Mouse (Mus musculus) limb, embryonic 11.5 days (tissue): ENCODE results near the gene Tpgs1. TPM values are rescaled to one million over a fixed set of nuclear protein-coding genes. Genes with fewer than 3 reads are reported as not detected.

ENCODE experiments used
- ATAC-seq: fragments of 200-750 bp; cut with Nextera tagmentation; 2 replicates; pipeline ENCODE4 v1.8.0; 2017; ENCODE audit warnings: low read depth; ENCODE audit not compliant: insufficient number of reproducible peaks, low FRiP score, low TSS enrichment
- DNase-seq: peaks from one replicate; pipeline ENCODE4 v3.0.0-alpha.2; 2015; ENCODE audit warnings: low spot score
- H3K27ac ChIP-seq: fragments of 300-500 bp; sonication (generic); replicated peaks from 2 replicates; pipeline ENCODE4 v1.5.1; 2014; ENCODE audit warnings: low read depth, mild to moderate bottlenecking, low read length
- H3K27me3 ChIP-seq: fragments of 300-500 bp; sonication (generic); 2 replicates; pipeline ENCODE4 v1.6.1; 2014; ENCODE audit warnings: mild to moderate bottlenecking, low read length, mixed read lengths; ENCODE audit not compliant: control insufficient read depth, insufficient read depth
- H3K36me3 ChIP-seq: fragments of 300-500 bp; sonication (generic); 2 replicates; pipeline ENCODE4 v1.6.1; 2014; ENCODE audit warnings: mild to moderate bottlenecking, low read length, moderate library complexity, mixed read lengths; ENCODE audit not compliant: control insufficient read depth, insufficient read depth
- H3K4me1 ChIP-seq: fragments of 300-500 bp; sonication (generic); 2 replicates; pipeline ENCODE4 v1.6.1; 2014; ENCODE audit warnings: low read length, mixed read lengths; ENCODE audit not compliant: control insufficient read depth, insufficient read depth
- H3K4me2 ChIP-seq: fragments of 300-500 bp; sonication (generic); 2 replicates; pipeline ENCODE4 v1.6.1; 2014; ENCODE audit warnings: low read depth, mild to moderate bottlenecking, moderate library complexity; ENCODE audit not compliant: severe bottlenecking
- H3K4me3 ChIP-seq: fragments of 300-500 bp; sonication (generic); 2 replicates; pipeline ENCODE4 v1.5.1; 2014; ENCODE audit warnings: low read depth, low read length
- H3K9ac ChIP-seq: fragments of 300-500 bp; sonication (generic); 2 replicates; pipeline ENCODE4 v1.6.1; 2014; ENCODE audit warnings: mild to moderate bottlenecking, low read length
- H3K9me3 ChIP-seq: fragments of 300-500 bp; sonication (generic); 2 replicates; pipeline ENCODE4 v1.6.1; 2016; ENCODE audit warnings: low read length; ENCODE audit not compliant: control insufficient read depth
- WGBS: fragments of 180-500 bp; shearing (Covaris S2); extraction: QIAGEN DNeasy Blood & Tissue Kit; methylation state at CpG from one replicate; pipeline ENCODE4 v1.1.7; 2014; 5-methylcytosine and 5-hydroxymethylcytosine counted together
- polyA plus RNA-seq: library from polyadenylated mRNA; unstranded; fragments of >200 nt; fragmentation: Nextera tagmentation; extraction: Ambion mirVana; gene quantifications from 2 replicates; pipeline ENCODE4 v1.2.1, GENCODE M21; 2014

Gene Tpgs1
- polyA plus RNA-seq, 1 experiment from 2014 or later = 70.9 TPM

DNA sequence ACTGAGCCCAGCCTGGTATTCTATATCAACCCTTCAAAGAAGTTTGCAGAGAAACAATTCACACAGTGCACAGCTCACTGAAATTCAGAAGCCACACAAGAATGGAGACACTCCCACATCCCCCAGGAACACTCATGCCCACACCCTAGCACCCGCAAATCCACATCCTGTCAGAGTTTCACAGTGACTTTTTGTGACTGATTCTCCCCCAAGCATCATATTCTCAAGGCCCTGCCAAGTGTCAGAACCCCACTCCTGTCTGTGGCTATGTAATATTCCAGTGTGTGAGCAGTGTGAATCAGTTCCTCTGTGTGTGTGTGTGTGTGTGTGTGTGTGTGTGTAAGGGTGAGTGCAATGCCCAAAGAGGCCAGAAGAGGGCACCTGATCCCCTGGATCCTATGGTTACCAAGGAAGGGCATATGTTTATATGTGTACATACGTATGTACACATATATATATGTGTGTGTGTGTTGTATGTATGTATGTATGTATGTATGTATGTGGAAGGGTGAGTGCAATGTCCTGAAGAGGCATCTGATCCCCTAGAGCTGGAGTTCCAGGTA lies 22.9 kb downstream of the Tpgs1 start:
- Histone ChIP-seq H3K9me3 (no peaks in the 10 kb centered on the region), H3K4me3 (no peak overlapping the region), H3K27me3 (no peaks in the 10 kb centered on the region), H3K4me1 (peaks cover 8% of the 10 kb centered on the region; the same call in 1 of the 2 replicates), H3K9ac (no peak overlapping the region), H3K27ac (no peak overlapping the region), H3K4me2 (no peak overlapping the region), H3K36me3 (peaks cover 9% of the 10 kb centered on the region)
- 95% methylated on average over 2 of the region's 2 CpGs for WGBS
- no peak for DNase-seq
- no peak for ATAC-seq

DNA sequence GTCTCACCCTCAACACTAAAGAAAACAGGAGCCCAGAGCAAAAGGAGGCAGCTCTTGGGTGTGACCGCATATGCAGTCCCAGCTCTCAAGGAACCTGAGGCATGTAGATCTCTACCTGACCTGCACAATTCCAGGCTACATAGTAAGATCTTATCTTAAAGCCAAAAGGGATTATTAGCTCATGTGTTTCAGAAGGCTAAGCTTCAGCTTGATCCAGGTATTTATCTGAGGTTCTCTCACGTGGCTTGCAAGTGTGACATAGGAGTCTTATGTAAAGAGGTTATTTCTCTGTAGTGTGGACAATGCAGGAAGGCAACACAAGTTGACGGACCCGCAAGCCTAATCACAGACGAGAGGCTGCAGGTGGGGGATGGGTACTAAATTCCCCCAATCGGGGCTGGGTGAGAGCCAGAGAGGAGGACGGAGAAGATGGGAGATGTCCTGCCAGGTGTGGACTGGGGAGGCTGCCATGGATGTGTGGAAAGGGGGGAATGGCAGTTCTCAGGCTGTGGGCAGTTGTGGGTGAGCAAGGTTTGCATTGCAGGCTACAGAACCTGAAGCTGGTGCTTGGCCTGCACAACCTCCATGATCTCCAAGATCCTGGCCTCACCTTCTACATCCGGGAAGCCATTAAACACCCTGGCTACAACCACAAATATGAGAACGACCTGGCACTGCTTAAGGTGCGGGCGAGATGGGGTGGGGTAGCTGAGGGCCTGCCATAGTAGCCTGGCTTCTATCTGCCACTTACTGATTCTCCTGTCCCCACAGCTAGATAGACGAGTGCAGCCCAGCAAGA lies 24.6 kb downstream of the Tpgs1 start:
- Histone ChIP-seq H3K4me2 (no peak overlapping the region), H3K9me3 (no peaks in the 10 kb centered on the region), H3K36me3 (peaks cover 2% of the 10 kb centered on the region; the same call in 1 of the 2 replicates), H3K27me3 (no peaks in the 10 kb centered on the region), H3K4me1 (peaks cover 8% of the 10 kb centered on the region; the same call in 1 of the 2 replicates), H3K4me3 (no peak overlapping the region), H3K27ac (no peak overlapping the region), H3K9ac (no peak overlapping the region)
- ATAC-seq = no peak
- WGBS = 74% methylated on average over 12 of the region's 12 CpGs
- no peak for DNase-seq

DNA sequence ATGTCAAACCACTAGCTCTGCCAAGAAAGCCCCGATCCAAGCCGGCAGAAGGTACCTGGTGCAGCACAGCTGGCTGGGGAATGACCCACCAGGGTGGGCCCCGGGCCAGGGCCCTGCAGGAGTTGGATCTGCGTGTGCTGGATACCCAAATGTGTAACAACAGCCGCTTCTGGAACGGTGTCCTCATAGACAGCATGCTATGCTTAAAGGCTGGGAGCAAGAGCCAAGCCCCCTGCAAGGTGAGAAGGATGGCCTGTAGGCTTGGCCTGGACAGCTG lies 25.1 kb downstream of the Tpgs1 start:
- H3K27ac ChIP-seq = no peak overlapping the region
- H3K9me3 ChIP-seq = no peaks in the 10 kb centered on the region
- H3K4me3 ChIP-seq = no peak overlapping the region
- no peak overlapping the region for H3K4me2 ChIP-seq
- ATAC-seq (no peak), DNase-seq (no peak)
- 89% methylated on average over 6 of the region's 6 CpGs for WGBS
- H3K9ac ChIP-seq = no peak overlapping the region
- H3K36me3 ChIP-seq = no peaks in the 10 kb centered on the region
- H3K4me1 ChIP-seq = peaks cover 8% of the 10 kb centered on the region; the same call in 1 of the 2 replicates
- H3K27me3 ChIP-seq = no peaks in the 10 kb centered on the region

DNA sequence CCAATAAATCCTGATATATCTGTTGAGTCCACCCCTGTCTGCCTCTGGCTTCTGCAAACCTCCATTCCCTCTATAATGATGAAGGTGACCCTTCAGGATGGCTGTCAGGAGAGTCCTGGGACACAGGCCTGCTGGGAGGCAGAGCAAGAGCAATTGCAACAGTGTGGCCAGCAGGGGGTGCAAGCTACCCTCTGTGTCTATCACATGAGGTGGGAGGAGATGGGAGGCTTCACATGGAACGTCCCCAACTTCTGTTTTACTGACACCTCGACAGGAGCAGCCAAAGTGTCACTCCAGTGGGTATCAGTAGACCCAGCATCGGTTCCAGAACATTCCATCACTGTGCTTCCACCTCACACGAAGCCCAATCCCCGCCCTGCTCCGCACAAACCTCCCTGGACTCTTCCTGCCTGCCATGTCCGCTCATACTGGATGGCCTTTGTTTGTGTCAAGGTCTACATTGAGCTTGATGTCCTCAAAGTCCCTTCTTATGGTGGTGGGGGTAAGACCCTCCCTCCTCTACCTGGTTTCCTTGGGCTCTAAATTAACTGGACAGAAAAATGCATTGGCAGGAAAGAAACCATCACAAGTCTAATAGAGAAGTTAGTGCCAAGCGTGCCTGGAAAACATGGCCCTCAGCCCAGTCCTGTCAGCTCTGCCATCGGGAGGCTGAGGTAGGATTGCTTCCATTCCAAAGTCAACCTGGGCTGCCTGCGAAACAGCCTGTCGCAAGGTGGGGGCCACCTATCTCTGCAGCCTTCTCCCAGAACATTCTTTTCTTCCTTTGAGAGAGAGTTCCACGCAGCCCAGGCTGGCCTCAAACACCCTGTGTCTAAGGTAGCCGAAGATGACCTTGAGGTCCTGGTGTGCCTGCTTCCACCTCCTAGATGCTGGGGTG lies 26.3 kb downstream of the Tpgs1 start:
- Histone ChIP-seq H3K27me3 (no peaks in the 10 kb centered on the region), H3K4me3 (no peak overlapping the region), H3K9me3 (no peaks in the 10 kb centered on the region), H3K36me3 (no peaks in the 10 kb centered on the region), H3K27ac (peak overlapping the region; percentile 80), H3K4me1 (peaks cover 8% of the 10 kb centered on the region; the same call in 1 of the 2 replicates), H3K4me2 (peak overlapping the region; percentile 34; the same call in 1 of the 2 replicates), H3K9ac (no peak overlapping the region)
- ATAC-seq = peak; percentile 14; the same call in 1 of the 2 replicates
- WGBS = 66% methylated on average over 13 of the region's 13 CpGs
- peak; percentile 78 for DNase-seq

DNA sequence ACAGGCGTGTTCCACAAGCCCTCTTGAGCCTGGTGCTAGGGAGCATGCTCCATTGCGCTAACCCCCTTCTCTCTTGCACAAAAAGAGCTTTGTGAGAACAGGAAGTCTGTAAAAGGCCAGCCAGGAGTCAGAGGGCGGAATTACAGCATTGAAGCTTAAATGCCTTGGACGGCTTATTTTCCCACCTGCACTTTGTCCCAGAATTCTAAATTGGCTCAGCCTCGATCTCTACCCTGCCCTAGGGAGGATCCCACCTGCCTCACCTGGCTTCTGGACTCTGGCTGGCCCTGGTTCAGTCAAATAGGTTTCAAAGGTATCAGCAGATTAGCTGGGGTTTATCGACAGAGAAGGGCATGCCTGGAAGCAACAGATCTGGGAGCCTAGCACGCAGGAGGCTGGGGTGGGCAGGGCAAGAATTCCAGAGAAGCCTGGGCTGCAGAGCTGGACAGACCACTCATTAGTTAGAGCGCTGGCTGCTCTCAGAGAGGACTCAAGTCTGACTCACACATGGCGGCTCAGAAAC lies 27.0 kb downstream of the Tpgs1 start:
- Histone ChIP-seq H3K4me3 (no peak overlapping the region), H3K9me3 (no peaks in the 10 kb centered on the region), H3K27ac (peak overlapping the region; percentile 80), H3K36me3 (no peaks in the 10 kb centered on the region), H3K4me1 (peaks cover 10% of the 10 kb centered on the region; the same call in 1 of the 2 replicates), H3K27me3 (no peaks in the 10 kb centered on the region), H3K4me2 (peak overlapping the region; percentile 34), H3K9ac (no peak overlapping the region)
- DNase-seq (no peak), ATAC-seq (peak; percentile 36)
- 59% methylated on average over 9 of the region's 9 CpGs for WGBS

DNA sequence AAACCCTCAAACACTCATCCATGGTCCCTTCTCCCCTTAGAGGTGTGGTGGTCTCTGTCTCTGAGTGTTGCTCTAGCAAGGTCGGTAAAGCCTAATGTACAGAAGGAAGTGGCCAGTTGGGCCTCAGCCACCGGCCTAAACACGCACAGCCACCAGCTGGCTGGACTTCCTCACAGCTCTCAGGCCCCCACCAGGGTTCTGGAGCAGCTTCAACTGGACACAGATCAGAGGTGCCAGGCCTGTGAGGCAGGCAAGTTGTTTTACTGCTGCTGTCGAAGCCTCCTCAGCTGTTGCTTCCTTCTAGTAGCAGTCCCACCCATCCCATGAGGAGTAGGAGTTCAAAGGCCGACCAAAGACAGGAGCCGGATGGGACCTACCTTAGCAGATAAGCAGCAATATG lies 28.7 kb downstream of the Tpgs1 start:
- Histone ChIP-seq H3K36me3 (no peaks in the 10 kb centered on the region), H3K9me3 (no peaks in the 10 kb centered on the region), H3K27ac (no peak overlapping the region), H3K27me3 (no peaks in the 10 kb centered on the region), H3K4me2 (no peak overlapping the region), H3K4me3 (no peak overlapping the region), H3K4me1 (peaks cover 11% of the 10 kb centered on the region; the same call in 1 of the 2 replicates), H3K9ac (no peak overlapping the region)
- 75% methylated on average over 6 of the region's 6 CpGs for WGBS
- ATAC-seq = no peak
- no peak for DNase-seq

DNA sequence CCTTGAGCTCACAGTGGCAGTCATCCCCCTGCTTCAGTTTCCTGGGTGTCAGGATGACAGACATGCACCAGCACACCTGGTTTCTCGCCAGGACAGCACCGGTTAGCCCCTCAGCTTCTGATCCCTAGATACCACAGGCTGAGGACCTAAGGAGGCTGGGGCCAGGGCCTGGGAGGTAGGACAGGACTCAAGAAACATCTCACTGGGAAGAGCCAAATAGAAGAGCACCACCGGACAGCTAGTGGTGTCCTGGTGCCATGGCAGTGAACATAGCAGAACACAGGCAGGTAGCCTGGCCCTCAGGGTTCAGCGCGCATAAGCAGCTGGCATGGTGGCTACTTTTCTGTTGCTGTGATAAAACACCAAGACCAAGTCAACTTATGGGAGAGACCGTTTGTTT lies 29.3 kb downstream of the Tpgs1 start:
- Histone ChIP-seq H3K27ac (no peak overlapping the region), H3K4me3 (no peak overlapping the region), H3K4me1 (peaks cover 11% of the 10 kb centered on the region; the same call in 1 of the 2 replicates), H3K36me3 (no peaks in the 10 kb centered on the region), H3K9ac (no peak overlapping the region), H3K9me3 (no peaks in the 10 kb centered on the region), H3K4me2 (no peak overlapping the region), H3K27me3 (no peaks in the 10 kb centered on the region)
- DNase-seq (no peak), ATAC-seq (no peak)
- WGBS = 94% methylated on average over 6 of the region's 6 CpGs

DNA sequence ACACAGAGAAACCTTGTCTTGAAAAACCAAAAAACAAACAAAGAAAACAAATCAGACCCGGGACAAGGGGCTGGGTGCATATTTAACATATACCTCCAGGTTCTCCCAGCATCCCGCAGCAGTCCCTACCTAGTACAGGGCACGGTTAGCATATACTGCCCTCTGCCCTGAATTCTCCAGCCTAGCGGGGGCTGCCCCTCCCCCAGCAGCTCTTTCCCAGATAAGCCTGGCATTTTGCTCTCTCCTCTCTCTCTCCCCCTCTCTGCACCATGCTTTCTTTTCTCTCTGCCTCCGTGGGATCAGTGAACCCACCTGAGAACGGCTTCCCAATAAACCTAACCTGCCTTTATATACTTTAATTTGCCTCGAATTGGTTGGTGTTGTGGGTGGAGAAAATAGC lies 31.5 kb downstream of the Tpgs1 start:
- H3K9ac ChIP-seq = no peak overlapping the region
- H3K4me3 ChIP-seq = no peak overlapping the region

More for the DNA sequence above, 31.5 kb downstream of the Tpgs1 start:
- Histone ChIP-seq H3K27me3 (no peaks in the 10 kb centered on the region), H3K9me3 (no peaks in the 10 kb centered on the region), H3K27ac (no peak overlapping the region), H3K4me1 (peaks cover 15% of the 10 kb centered on the region), H3K36me3 (no peaks in the 10 kb centered on the region), H3K4me2 (no peak overlapping the region)
- DNase-seq = no peak
- WGBS = 48% methylated on average over 7 of the region's 7 CpGs
- no peak for ATAC-seq
